Mouse (Mus musculus): Measurements from ENCODE around the gene Rhoq. TPM values are rescaled to one million over a fixed set of nuclear protein-coding genes. Genes with fewer than 3 reads are reported as not detected.
A peak's percentile ranks its signal among the peaks of the same experiment; 100 is the strongest.

The Rhoq gene
- polyA plus RNA-seq, 2 experiments, result 1.2 to 1.9 TPM

DNA sequence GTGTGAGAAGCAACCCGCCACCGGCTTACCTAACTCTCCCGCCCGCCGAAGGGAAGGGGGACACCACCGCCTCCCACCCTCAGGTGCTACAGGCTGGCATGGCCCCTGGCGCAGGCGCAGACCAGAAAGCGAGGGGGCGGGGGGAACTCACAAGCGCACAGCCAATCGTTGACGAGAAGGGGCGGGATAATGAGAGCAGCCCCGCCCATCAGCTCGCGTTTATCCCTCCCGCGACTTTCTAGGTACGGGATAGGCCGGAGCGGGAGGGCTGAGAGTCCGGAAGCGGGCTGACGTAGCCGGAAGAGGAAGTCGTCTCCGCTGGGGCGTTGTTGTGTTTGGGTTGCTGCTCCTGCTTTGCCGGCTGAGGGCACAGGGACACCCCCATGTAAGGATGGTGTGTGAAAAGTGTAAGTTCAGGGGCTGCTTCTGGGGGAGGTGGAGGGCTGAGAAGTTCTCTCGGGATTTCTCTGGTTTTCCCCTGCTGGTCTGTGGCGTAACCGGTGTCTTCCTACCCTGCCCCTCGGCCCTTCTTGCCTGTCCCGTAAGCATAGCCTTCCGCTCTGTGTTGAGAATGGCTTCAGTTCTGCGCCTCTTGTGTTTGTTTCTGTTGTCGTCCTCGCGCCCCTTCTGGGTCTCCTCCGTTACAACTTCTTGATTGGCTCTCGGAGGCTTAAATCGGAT, 62.5 kb downstream of the Rhoq start, which contains the start of the genes Pigf and Cript:
TSS of gene Pigf (minus strand) at position 138 of the 681 bp plus-strand sequence.
TSS of gene Cript (plus strand) at position 282 of the 681 bp plus-strand sequence.
- DNase-seq (ENCODE audit: low read depth in 3 of 3, low spot score in 3 of 3), result peak; percentile 96 to 97 (median 96)
- Histone ChIP-seq H3K9me3 (ENCODE audit: control insufficient read depth, low read length) (no peaks in the 10 kb centered on the region), H3K4me1 (replicated peaks; ENCODE audit: control insufficient read depth in 2 of 2, insufficient read depth in 2 of 2, low read length in 1 of 2) (peaks cover 6 to 15% of the 10 kb centered on the region in 2 experiments), H3K4me2 (ENCODE audit: low read depth) (peak within 1 kb of the TSS; percentile 82), H3K9ac (replicated peaks) (peak within 1 kb of the TSS; percentile 81), H3K27me3 (ENCODE audit: control insufficient read depth, insufficient read depth, low read length) (no peaks in the 10 kb centered on the region), H3K27ac (peak within 1 kb of the TSS; percentile 41), H3K4me3 (ENCODE audit: insufficient read depth in 1 of 2, low read depth in 2 of 2, low read length in 2 of 2) (peak within 1 kb of the TSS; percentile 89 to 97), H3K36me3 (replicated peaks; ENCODE audit: control insufficient read depth, insufficient read depth, low read depth) (no peaks in the 10 kb centered on the region)
- TF ChIP-seq EP300 (IDR thresholded peaks at IDR 0.05; ENCODE audit: low read depth) (no peak), CTCF (IDR thresholded peaks at IDR 0.05; ENCODE audit: low read depth) (0 out of 2 replicates have a peak, but pooled peaks have one; percentile 9)
- WGBS (ENCODE audit: insufficient replicate concordance), result under 1% methylated on average over 43 of the region's 43 CpGs
- peak; percentile 99 for ATAC-seq (ENCODE audit: insufficient read depth)

DNA sequence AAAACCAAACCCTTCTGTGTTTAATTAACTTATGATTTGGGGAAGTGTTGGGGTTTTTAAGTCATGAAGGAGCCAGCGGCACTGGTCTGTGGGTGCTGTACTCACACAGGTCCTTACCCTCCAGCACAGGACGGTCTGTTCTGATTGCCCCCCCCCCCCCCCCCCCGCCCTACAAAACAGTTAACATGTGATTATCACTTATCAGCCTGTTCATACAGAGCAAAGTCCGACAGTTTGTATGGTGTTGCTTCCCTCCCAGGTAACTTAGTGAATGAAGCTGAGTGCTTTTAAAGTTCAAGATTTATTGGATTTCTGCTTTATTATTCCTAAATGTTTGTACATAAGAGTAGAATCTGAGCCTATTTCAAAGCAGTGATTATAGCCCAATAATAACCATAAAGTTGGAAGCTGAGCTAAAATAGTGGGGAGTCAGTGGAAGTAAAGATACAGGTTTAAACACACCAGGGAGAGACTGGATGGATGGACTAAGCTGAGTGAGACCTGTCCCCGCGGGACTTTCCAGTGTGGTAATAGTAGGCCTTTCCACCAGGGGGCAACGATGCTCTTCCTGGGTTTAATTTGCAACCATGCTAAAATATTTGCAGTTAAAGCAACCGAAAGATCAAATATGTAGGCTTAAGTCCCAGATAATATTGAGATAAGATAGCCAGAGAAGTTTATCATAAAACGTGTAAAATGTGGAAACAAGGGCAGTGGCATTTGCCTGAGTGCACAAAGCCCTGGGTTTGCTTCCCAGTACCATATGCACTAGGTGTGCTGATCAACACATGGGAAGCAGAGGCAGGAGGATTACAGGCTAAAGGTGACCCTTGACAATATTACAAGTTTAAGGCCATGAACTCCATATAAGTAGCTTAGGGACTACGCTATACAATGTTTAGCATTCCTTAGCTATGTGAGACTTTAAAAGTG, 73.5 kb downstream of the Rhoq start:
- ATAC-seq (ENCODE audit: insufficient read depth) (no peak), DNase-seq (ENCODE audit: low read depth in 3 of 3, low spot score in 3 of 3) (peak in 2 of 3 experiments; percentile 12 to 20)
- H3K4me2 ChIP-seq (ENCODE audit: low read depth), result no peak overlapping the region
- H3K4me1 ChIP-seq (replicated peaks; ENCODE audit: control insufficient read depth in 2 of 2, insufficient read depth in 2 of 2, low read length in 1 of 2), result no peaks in the 10 kb centered on the region
- no peak overlapping the region for H3K27ac ChIP-seq
- WGBS (ENCODE audit: insufficient replicate concordance), result 50% methylated on average over 10 of the region's 10 CpGs
- no peaks in the 10 kb centered on the region for H3K27me3 ChIP-seq (ENCODE audit: control insufficient read depth, insufficient read depth, low read length)
- no peak for TF ChIP-seq EP300 (IDR thresholded peaks at IDR 0.05; ENCODE audit: low read depth)
- peak; percentile 64 for TF ChIP-seq CTCF (IDR thresholded peaks at IDR 0.05; ENCODE audit: low read depth)
- H3K9me3 ChIP-seq (ENCODE audit: control insufficient read depth, low read length), result no peaks in the 10 kb centered on the region
- H3K9ac ChIP-seq (replicated peaks), result no peak overlapping the region
- H3K4me3 ChIP-seq (ENCODE audit: insufficient read depth in 1 of 2, low read depth in 2 of 2, low read length in 2 of 2), result no peak overlapping the region
- H3K36me3 ChIP-seq (replicated peaks; ENCODE audit: control insufficient read depth, insufficient read depth, low read depth), result peaks cover 5% of the 10 kb centered on the region

DNA sequence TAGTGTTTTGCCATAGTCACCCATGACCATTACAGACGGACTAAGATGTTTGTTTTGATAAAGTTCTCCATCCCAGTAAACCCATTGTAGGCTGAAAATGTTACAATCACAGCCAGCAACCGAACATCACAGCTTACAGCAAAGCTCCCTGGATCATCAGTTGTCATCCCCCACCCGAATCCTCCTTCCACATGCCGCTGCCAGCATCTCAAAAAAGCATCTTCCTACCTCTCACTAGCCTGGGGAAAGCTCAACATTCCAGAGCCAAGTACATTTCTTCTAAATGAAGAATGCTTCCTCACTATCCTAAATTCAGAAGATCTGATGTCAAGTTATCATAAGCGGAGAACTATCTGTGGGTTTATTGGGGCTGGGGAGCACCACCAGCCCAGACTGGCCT, 75.6 kb downstream of the Rhoq start:
- Histone ChIP-seq H3K36me3 (replicated peaks; ENCODE audit: control insufficient read depth, insufficient read depth, low read depth) (peaks cover 5% of the 10 kb centered on the region), H3K4me3 (ENCODE audit: insufficient read depth in 1 of 2, low read depth in 2 of 2, low read length in 2 of 2) (no peak overlapping the region), H3K9me3 (ENCODE audit: control insufficient read depth, low read length) (no peaks in the 10 kb centered on the region), H3K27ac (no peak overlapping the region), H3K4me2 (ENCODE audit: low read depth) (no peak overlapping the region), H3K4me1 (replicated peaks; ENCODE audit: control insufficient read depth in 2 of 2, insufficient read depth in 2 of 2, low read length in 1 of 2) (no peaks in the 10 kb centered on the region), H3K27me3 (ENCODE audit: control insufficient read depth, insufficient read depth, low read length) (no peaks in the 10 kb centered on the region), H3K9ac (replicated peaks) (no peak overlapping the region)
- WGBS (ENCODE audit: insufficient replicate concordance), result 77% methylated on average over 5 of the region's 5 CpGs
- no peak for TF ChIP-seq EP300 (IDR thresholded peaks at IDR 0.05; ENCODE audit: low read depth)
- no peak for TF ChIP-seq CTCF (IDR thresholded peaks at IDR 0.05; ENCODE audit: low read depth)
- ATAC-seq (ENCODE audit: insufficient read depth), result no peak
- DNase-seq (ENCODE audit: low read depth in 3 of 3, low spot score in 3 of 3), result no peak

DNA sequence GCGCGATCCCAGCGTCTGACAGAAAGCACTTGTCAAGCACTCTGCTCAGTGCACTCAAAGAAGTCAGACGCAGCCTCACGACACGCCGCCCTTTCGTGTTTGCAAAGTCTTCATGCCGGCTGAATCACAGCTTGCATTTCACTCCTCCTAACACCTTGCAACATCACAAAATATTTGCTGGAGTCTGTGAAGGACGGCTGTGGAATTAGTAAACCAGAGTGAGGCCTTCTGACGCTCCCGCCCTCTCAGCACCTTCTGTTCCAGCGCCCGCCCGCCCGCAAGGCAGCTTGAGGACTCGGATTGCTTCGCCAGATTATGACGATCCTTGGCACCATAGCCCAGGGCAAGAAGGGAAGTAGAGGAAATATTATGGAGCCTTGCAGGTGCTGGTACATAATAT, 78.9 kb downstream of the Rhoq start:
- Histone ChIP-seq H3K4me3 (ENCODE audit: insufficient read depth in 1 of 2, low read depth in 2 of 2, low read length in 2 of 2) (no peak overlapping the region), H3K27ac (no peak overlapping the region), H3K27me3 (ENCODE audit: control insufficient read depth, insufficient read depth, low read length) (no peaks in the 10 kb centered on the region), H3K36me3 (replicated peaks; ENCODE audit: control insufficient read depth, insufficient read depth, low read depth) (no peaks in the 10 kb centered on the region; the same call in 1 of the 2 replicates), H3K9ac (replicated peaks) (no peak overlapping the region), H3K4me1 (replicated peaks; ENCODE audit: control insufficient read depth in 2 of 2, insufficient read depth in 2 of 2, low read length in 1 of 2) (no peaks in the 10 kb centered on the region), H3K4me2 (ENCODE audit: low read depth) (no peak overlapping the region), H3K9me3 (ENCODE audit: control insufficient read depth, low read length) (no peaks in the 10 kb centered on the region)
- TF ChIP-seq EP300 (IDR thresholded peaks at IDR 0.05; ENCODE audit: low read depth), result no peak
- TF ChIP-seq CTCF (IDR thresholded peaks at IDR 0.05; ENCODE audit: low read depth), result no peak
- no peak for DNase-seq (ENCODE audit: low read depth in 3 of 3, low spot score in 3 of 3)
- WGBS (ENCODE audit: insufficient replicate concordance), result 68% methylated on average over 19 of the region's 19 CpGs
- ATAC-seq (ENCODE audit: insufficient read depth), result no peak

DNA sequence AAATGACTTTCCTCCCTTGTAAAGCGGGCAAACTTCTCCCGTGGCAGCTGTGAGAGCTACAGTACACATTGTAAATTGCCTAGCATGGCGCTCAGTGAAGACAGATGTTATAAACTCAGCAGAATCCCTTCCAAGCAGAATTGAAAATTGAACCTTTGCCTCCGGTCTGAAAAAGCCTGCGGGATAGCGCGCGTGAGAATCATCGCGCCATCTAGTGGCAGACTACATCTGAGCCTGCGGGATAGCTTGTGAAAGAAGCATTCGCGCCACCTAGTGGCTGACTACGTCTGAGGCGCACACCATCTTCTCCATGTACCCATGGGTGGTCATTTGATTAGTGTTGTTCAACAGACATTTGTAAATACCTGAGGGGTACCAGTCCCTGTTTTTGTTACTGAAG, 81.5 kb downstream of the Rhoq start:
- Histone ChIP-seq H3K4me3 (ENCODE audit: insufficient read depth in 1 of 2, low read depth in 2 of 2, low read length in 2 of 2) (no peak overlapping the region), H3K9me3 (ENCODE audit: control insufficient read depth, low read length) (no peaks in the 10 kb centered on the region), H3K27ac (no peak overlapping the region), H3K9ac (replicated peaks) (no peak overlapping the region), H3K27me3 (ENCODE audit: control insufficient read depth, insufficient read depth, low read length) (no peaks in the 10 kb centered on the region), H3K36me3 (replicated peaks; ENCODE audit: control insufficient read depth, insufficient read depth, low read depth) (no peaks in the 10 kb centered on the region), H3K4me1 (replicated peaks; ENCODE audit: control insufficient read depth in 2 of 2, insufficient read depth in 2 of 2, low read length in 1 of 2) (no peaks in the 10 kb centered on the region), H3K4me2 (ENCODE audit: low read depth) (no peak overlapping the region)
- WGBS (ENCODE audit: insufficient replicate concordance), result 2% methylated on average over 15 of the region's 15 CpGs
- TF ChIP-seq CTCF (IDR thresholded peaks at IDR 0.05; ENCODE audit: low read depth) (peak; percentile 100), EP300 (IDR thresholded peaks at IDR 0.05; ENCODE audit: low read depth) (no peak)
- DNase-seq (ENCODE audit: low read depth in 3 of 3, low spot score in 3 of 3), result peak; percentile 70 to 74 (median 72)
- peak; percentile 60; the same call in 1 of the 2 replicates for ATAC-seq (ENCODE audit: insufficient read depth)

All from liver, embryonic 14.5 days (tissue).